Mouse (Mus musculus) liver, adult 2 months (tissue): Measurements from ENCODE around the gene Sars2.

ENCODE experiments used
- CTCF ChIP-seq: fragments of 200-500 bp; IDR thresholded peaks from 2 replicates; pipeline ENCODE4 v1.5.1; 2011; ENCODE audit warnings: low read depth, low read length, control low read depth
- POLR2A ChIP-seq: fragments of 200-500 bp; IDR thresholded peaks from 2 replicates; pipeline ENCODE4 v1.6.1; 2011; ENCODE audit warnings: low read length, control low read depth; ENCODE audit not compliant: insufficient read depth; ENCODE audit errors: extremely low read depth

GRCm38 (mm10) chr7:28765211-28765610 is 23.4 kb downstream of the Sars2 start:
- TF ChIP-seq CTCF (no peak), POLR2A (no peak)
